31 mouse cellular contexts compared by ENCODE assay signal in genomic region chr2:164827146-164827850, GRCm38 (mm10). TPM values are rescaled to one million over a fixed set of nuclear protein-coding genes. Genes with fewer than 3 reads are reported as not detected.
DNase-seq lines count a peak whose midpoint lies in the region; ATAC-seq and TF ChIP-seq lines count a peak whose summit lies in the region.
"Had no signal": no experiment of that assay in that cellular context is flagged by ENCODE, and none has a peak within 500 bp of the region (broad histone marks: within the 10 kb centered on the region; RNA-seq: fewer than 3 reads in every experiment).

No protein-coding gene starts in this region.

- H3K9me3 ChIP-seq in hindbrain, embryonic 13.5 days, result no peaks in the 10 kb centered on the region
- no peaks in the 10 kb centered on the region for H3K9me3 ChIP-seq in hindbrain, embryonic 12.5 days (replicated peaks)
- no peaks in the 10 kb centered on the region for H3K9me3 ChIP-seq in E14TG2a.4 (ENCODE audit: low read length)
- no peaks in the 10 kb centered on the region for H3K9me3 ChIP-seq in liver, embryonic 12.5 days (replicated peaks)
- no peaks in the 10 kb centered on the region for H3K9me3 ChIP-seq in intestine, embryonic 16.5 days (ENCODE audit: control insufficient read depth, low read length)
- H3K9me3 ChIP-seq: embryonic facial prominence, embryonic 10.5 days; embryonic facial prominence, embryonic 15.5 days; heart, embryonic 10.5 days; heart, embryonic 15.5 days; midbrain, embryonic 12.5 days had no signal

- no peak for ATAC-seq in hindbrain, embryonic 13.5 days (ENCODE audit: low FRiP score)
- no peak for ATAC-seq in hindbrain, embryonic 12.5 days (ENCODE audit: low FRiP score)
- no peak for ATAC-seq in liver, embryonic 12.5 days
- no peak for ATAC-seq in intestine, embryonic 16.5 days
- ATAC-seq: forebrain, postnatal 0 days; intestine, postnatal 0 days had no signal

- DNase-seq in MEL-GATA-1-ER (ENCODE audit: extremely low read depth, low read depth), result peak; percentile 79
- DNase-seq in layer of hippocampus, adult 9-11 months, result no peak
- DNase-seq in gastrocnemius, postnatal 10 days, result no peak
- DNase-seq: adrenal gland, adult 8-10 months; cerebellum, adult 8-10 months; forebrain, postnatal 0 days; kidney, postnatal 25 days; left cerebral cortex, postnatal 4 days; lung, embryonic 14.5 days; lung, postnatal 14 days; thymus, postnatal 14 days had no signal

- peaks cover 18% of the 10 kb centered on the region for H3K4me1 ChIP-seq in hindbrain, embryonic 13.5 days (replicated peaks)
- peaks cover 10% of the 10 kb centered on the region for H3K4me1 ChIP-seq in hindbrain, embryonic 12.5 days
- H3K4me1 ChIP-seq in E14TG2a.4 (replicated peaks; ENCODE audit: low read depth, low read length), result peaks cover 86% of the 10 kb centered on the region
- H3K4me1 ChIP-seq in liver, embryonic 12.5 days, result peaks cover 31% of the 10 kb centered on the region
- H3K4me1 ChIP-seq in intestine, embryonic 16.5 days (ENCODE audit: control insufficient read depth, insufficient read depth, low read length), result peaks cover 6% of the 10 kb centered on the region

- TF ChIP-seq CTCF in E14TG2a.4 (conservative IDR thresholded peaks at IDR 0.05; ENCODE audit: low read length), result no peak

- no peak overlapping the region for H3K27ac ChIP-seq in hindbrain, embryonic 13.5 days
- H3K27ac ChIP-seq in hindbrain, embryonic 12.5 days, result no peak overlapping the region
- peak overlapping the region; percentile 15; the same call in 1 of the 2 replicates for H3K27ac ChIP-seq in liver, embryonic 12.5 days
- no peak overlapping the region for H3K27ac ChIP-seq in intestine, embryonic 16.5 days (ENCODE audit: low read length)
- H3K27ac ChIP-seq: embryonic facial prominence, embryonic 10.5 days; embryonic facial prominence, embryonic 15.5 days; heart, embryonic 10.5 days; heart, embryonic 15.5 days; layer of hippocampus, adult 2 months; midbrain, embryonic 12.5 days had no signal

- no peak overlapping the region for H3K4me3 ChIP-seq in hindbrain, embryonic 13.5 days
- H3K4me3 ChIP-seq in hindbrain, embryonic 12.5 days, result no peak overlapping the region
- H3K4me3 ChIP-seq in E14TG2a.4 (replicated peaks; ENCODE audit: low read length), result peak overlapping the region; percentile 93
- H3K4me3 ChIP-seq in liver, embryonic 12.5 days, result no peak overlapping the region
- no peak overlapping the region for H3K4me3 ChIP-seq in intestine, embryonic 16.5 days (ENCODE audit: low read length)
- H3K4me3 ChIP-seq: embryonic facial prominence, embryonic 10.5 days; embryonic facial prominence, embryonic 15.5 days; heart, embryonic 10.5 days; heart, embryonic 15.5 days; layer of hippocampus, adult 2 months; midbrain, embryonic 12.5 days had no signal

- 0 out of 2 replicates have a peak overlapping the region, but pooled peaks have one; percentile 43 for H3K9ac ChIP-seq in hindbrain, embryonic 13.5 days
- H3K9ac ChIP-seq in hindbrain, embryonic 12.5 days, result no peak overlapping the region
- H3K9ac ChIP-seq in liver, embryonic 12.5 days, result no peak overlapping the region
- no peak overlapping the region for H3K9ac ChIP-seq in intestine, embryonic 16.5 days (ENCODE audit: low read depth, low read length)
- H3K9ac ChIP-seq: embryonic facial prominence, embryonic 15.5 days; forebrain, postnatal 0 days; heart, embryonic 15.5 days; lung, embryonic 14.5 days; midbrain, embryonic 12.5 days had no signal

- WGBS in hindbrain, embryonic 13.5 days, result 86% methylated on average over 16 of the region's 16 CpGs
- 90% methylated on average over 16 of the region's 16 CpGs for WGBS in hindbrain, embryonic 12.5 days
- 68% methylated on average over 16 of the region's 16 CpGs for WGBS in liver, embryonic 12.5 days (ENCODE audit: insufficient replicate concordance)
- WGBS in intestine, embryonic 16.5 days, result 88% methylated on average over 16 of the region's 16 CpGs

- peaks cover 47% of the 10 kb centered on the region for H3K36me3 ChIP-seq in hindbrain, embryonic 13.5 days
- peaks cover 44% of the 10 kb centered on the region for H3K36me3 ChIP-seq in hindbrain, embryonic 12.5 days
- H3K36me3 ChIP-seq in E14TG2a.4 (ENCODE audit: insufficient read depth, low read length), result peaks cover 56% of the 10 kb centered on the region
- peaks cover 36% of the 10 kb centered on the region for H3K36me3 ChIP-seq in liver, embryonic 12.5 days
- peaks cover 18% of the 10 kb centered on the region for H3K36me3 ChIP-seq in intestine, embryonic 16.5 days (ENCODE audit: control insufficient read depth, insufficient read depth, low read length)

- H3K4me2 ChIP-seq in hindbrain, embryonic 13.5 days, result no peak overlapping the region
- H3K4me2 ChIP-seq in hindbrain, embryonic 12.5 days (replicated peaks), result no peak overlapping the region
- 0 out of 2 replicates have a peak overlapping the region, but pooled peaks have one; percentile 7 for H3K4me2 ChIP-seq in liver, embryonic 12.5 days
- H3K4me2 ChIP-seq in intestine, embryonic 16.5 days (ENCODE audit: low read depth, low read length), result no peak overlapping the region
- H3K4me2 ChIP-seq: embryonic facial prominence, embryonic 15.5 days; heart, embryonic 15.5 days; lung, embryonic 14.5 days; midbrain, embryonic 12.5 days had no signal

- no peaks in the 10 kb centered on the region for H3K27me3 ChIP-seq in hindbrain, embryonic 13.5 days
- no peaks in the 10 kb centered on the region for H3K27me3 ChIP-seq in hindbrain, embryonic 12.5 days
- H3K27me3 ChIP-seq in E14TG2a.4 (ENCODE audit: insufficient read depth, low read length), result no peaks in the 10 kb centered on the region
- no peaks in the 10 kb centered on the region for H3K27me3 ChIP-seq in liver, embryonic 12.5 days (replicated peaks)
- no peaks in the 10 kb centered on the region for H3K27me3 ChIP-seq in intestine, embryonic 16.5 days (replicated peaks; ENCODE audit: control insufficient read depth, insufficient read depth, low read length)
- H3K27me3 ChIP-seq: embryonic facial prominence, embryonic 15.5 days; heart, embryonic 15.5 days; midbrain, embryonic 12.5 days had no signal

RNA-seq across cellular contexts. Expression of gene Spata25, which starts 1.0 kb away (rescaled TPM):
- polyA plus RNA-seq in hindbrain, embryonic 13.5 days (2015; fragmentation: Nextera tagmentation; extraction: Ambion mirVana), result not detected in 2 replicates
- not detected in 2 replicates for polyA plus RNA-seq in hindbrain, embryonic 12.5 days (2016; fragmentation: Nextera tagmentation; extraction: Ambion mirVana)
- not detected in 2 replicates for polyA plus RNA-seq in liver, embryonic 12.5 days (2016; fragmentation: Nextera tagmentation; extraction: Ambion mirVana)
- polyA plus RNA-seq in intestine, embryonic 16.5 days (2015; fragmentation: Nextera tagmentation; extraction: Ambion mirVana), result not detected in 2 replicates
- total RNA-seq in gastrocnemius, postnatal 10 days (2021), result under 1 TPM; 0.68 TPM
- total RNA-seq: gastrocnemius, adult 8-10 months; layer of hippocampus, postnatal 25 days; megakaryocyte, adult 5-6 weeks; monocyte, adult 5-6 weeks had no signal
- polyA plus RNA-seq: embryonic facial prominence, embryonic 10.5 days; embryonic facial prominence, embryonic 15.5 days; forebrain, postnatal 0 days; heart, embryonic 10.5 days; heart, embryonic 15.5 days; hindbrain, embryonic 11.5 days; intestine, postnatal 0 days; kidney, embryonic 14.5 days; liver, adult 2 months; lung, embryonic 14.5 days; urinary bladder, adult 2 months had no signal

RNA-seq across cellular contexts. Expression of gene Zswim1, which starts 4.8 kb away (rescaled TPM):
- polyA plus RNA-seq in hindbrain, embryonic 13.5 days (2015; fragmentation: Nextera tagmentation; extraction: Ambion mirVana), result 23.9 and 24.3 TPM in 2 replicates
- polyA plus RNA-seq in hindbrain, embryonic 12.5 days (2016; fragmentation: Nextera tagmentation; extraction: Ambion mirVana), result 21.4 and 22.3 TPM in 2 replicates
- 8.9 and 9.1 TPM in 2 replicates for polyA plus RNA-seq in liver, embryonic 12.5 days (2016; fragmentation: Nextera tagmentation; extraction: Ambion mirVana)
- polyA plus RNA-seq in intestine, embryonic 16.5 days (2015; fragmentation: Nextera tagmentation; extraction: Ambion mirVana), result 11.7 and 13.4 TPM in 2 replicates
- total RNA-seq in gastrocnemius, postnatal 10 days (2021), result 1 to 10 TPM; 3.5 to 4.5 TPM

RNA-seq across cellular contexts. Expression of gene Ctsa, which starts 5.4 kb away (rescaled TPM):
- 101 and 109 TPM in 2 replicates for polyA plus RNA-seq in hindbrain, embryonic 13.5 days (2015; fragmentation: Nextera tagmentation; extraction: Ambion mirVana)
- polyA plus RNA-seq in hindbrain, embryonic 12.5 days (2016; fragmentation: Nextera tagmentation; extraction: Ambion mirVana), result 108 and 112 TPM in 2 replicates
- 66.7 and 69.3 TPM in 2 replicates for polyA plus RNA-seq in liver, embryonic 12.5 days (2016; fragmentation: Nextera tagmentation; extraction: Ambion mirVana)
- 418 and 551 TPM in 2 replicates for polyA plus RNA-seq in intestine, embryonic 16.5 days (2015; fragmentation: Nextera tagmentation; extraction: Ambion mirVana)
- 10 to 100 TPM; 53.3 to 75.2 TPM for total RNA-seq in gastrocnemius, postnatal 10 days (2021)

RNA-seq across cellular contexts. Expression of gene Neurl2, which starts 6.0 kb away (rescaled TPM):
- polyA plus RNA-seq in hindbrain, embryonic 13.5 days (2015; fragmentation: Nextera tagmentation; extraction: Ambion mirVana), result 5.4 and 5.9 TPM in 2 replicates
- polyA plus RNA-seq in hindbrain, embryonic 12.5 days (2016; fragmentation: Nextera tagmentation; extraction: Ambion mirVana), result 5.5 and 6.1 TPM in 2 replicates
- polyA plus RNA-seq in liver, embryonic 12.5 days (2016; fragmentation: Nextera tagmentation; extraction: Ambion mirVana), result 2.1 and 2.2 TPM in 2 replicates
- polyA plus RNA-seq in intestine, embryonic 16.5 days (2015; fragmentation: Nextera tagmentation; extraction: Ambion mirVana), result 6.1 and 7.5 TPM in 2 replicates
- total RNA-seq in gastrocnemius, postnatal 10 days (2021), result 10 to 100 TPM; 39.2 to 45.2 TPM

RNA-seq across cellular contexts. Expression of gene Zswim3, which starts 22.4 kb away (rescaled TPM):
- polyA plus RNA-seq in hindbrain, embryonic 13.5 days (2015; fragmentation: Nextera tagmentation; extraction: Ambion mirVana), result 13.7 and 14.6 TPM in 2 replicates
- polyA plus RNA-seq in hindbrain, embryonic 12.5 days (2016; fragmentation: Nextera tagmentation; extraction: Ambion mirVana), result 11.9 and 12.2 TPM in 2 replicates
- 4.8 and 5.9 TPM in 2 replicates for polyA plus RNA-seq in liver, embryonic 12.5 days (2016; fragmentation: Nextera tagmentation; extraction: Ambion mirVana)
- polyA plus RNA-seq in intestine, embryonic 16.5 days (2015; fragmentation: Nextera tagmentation; extraction: Ambion mirVana), result 9.3 and 10.3 TPM in 2 replicates
- total RNA-seq in gastrocnemius, postnatal 10 days (2021), result 1 to 10 TPM; 1.2 to 1.4 TPM
